Mouse (Mus musculus) stomach, adult 2 months (tissue): ENCODE measurements around the gene Kcnj8. TPM values are rescaled to one million over a fixed set of nuclear protein-coding genes. Genes with fewer than 3 reads are reported as not detected.

Experiments used
- polyA plus RNA-seq: library from polyadenylated mRNA; depleted of rRNA; stranded (reverse); fragments of >200 nt; gene quantifications from 2 replicates; pipeline ENCODE4 v1.2.3, GENCODE M21; 2012; rRNA removed

Kcnj8 gene
- 6.4 and 7.3 TPM in 2 replicates for polyA plus RNA-seq

GRCm38 (mm10) chr6:142571055-142571618 is at the start of gene Kcnj8:
Kcnj8 (minus strand) TSS chr6:142571614.

Other genes with a start within 250 kb of the Kcnj8 start
- not detected in 2 replicates for gene Slco1a5, start 248.6 kb downstream of the Kcnj8 start, polyA plus RNA-seq
- 2.1 and 2.6 TPM in 2 replicates for gene Pyroxd1, start 226.0 kb downstream of the Kcnj8 start, polyA plus RNA-seq
- gene Recql, start 184.5 kb downstream of the Kcnj8 start, polyA plus RNA-seq: 0.30 and 0.81 TPM in 2 replicates
- 1.6 and 2.4 TPM in 2 replicates for gene Golt1b, start 184.4 kb downstream of the Kcnj8 start, polyA plus RNA-seq
- gene Spx, start 158.2 kb downstream of the Kcnj8 start, polyA plus RNA-seq: 0.11 and 0.34 TPM in 2 replicates
- 0.04 TPM in 1 of 2 replicates, not detected in the other for gene Gys2, start 98.5 kb downstream of the Kcnj8 start, polyA plus RNA-seq
- gene Ldhb, start 63.7 kb downstream of the Kcnj8 start, polyA plus RNA-seq: 85.4 and 92.1 TPM in 2 replicates
- 0.96 and 2.4 TPM in 2 replicates for gene Abcc9, start 130.7 kb upstream of the Kcnj8 start, polyA plus RNA-seq
- gene Cmas, start 185.1 kb upstream of the Kcnj8 start, polyA plus RNA-seq: 8.7 and 9.9 TPM in 2 replicates
- not detected in 2 replicates for gene Sult6b2, start 232.9 kb upstream of the Kcnj8 start, polyA plus RNA-seq